9 mouse cellular contexts compared by ENCODE assay signal in the genomic region with DNA sequence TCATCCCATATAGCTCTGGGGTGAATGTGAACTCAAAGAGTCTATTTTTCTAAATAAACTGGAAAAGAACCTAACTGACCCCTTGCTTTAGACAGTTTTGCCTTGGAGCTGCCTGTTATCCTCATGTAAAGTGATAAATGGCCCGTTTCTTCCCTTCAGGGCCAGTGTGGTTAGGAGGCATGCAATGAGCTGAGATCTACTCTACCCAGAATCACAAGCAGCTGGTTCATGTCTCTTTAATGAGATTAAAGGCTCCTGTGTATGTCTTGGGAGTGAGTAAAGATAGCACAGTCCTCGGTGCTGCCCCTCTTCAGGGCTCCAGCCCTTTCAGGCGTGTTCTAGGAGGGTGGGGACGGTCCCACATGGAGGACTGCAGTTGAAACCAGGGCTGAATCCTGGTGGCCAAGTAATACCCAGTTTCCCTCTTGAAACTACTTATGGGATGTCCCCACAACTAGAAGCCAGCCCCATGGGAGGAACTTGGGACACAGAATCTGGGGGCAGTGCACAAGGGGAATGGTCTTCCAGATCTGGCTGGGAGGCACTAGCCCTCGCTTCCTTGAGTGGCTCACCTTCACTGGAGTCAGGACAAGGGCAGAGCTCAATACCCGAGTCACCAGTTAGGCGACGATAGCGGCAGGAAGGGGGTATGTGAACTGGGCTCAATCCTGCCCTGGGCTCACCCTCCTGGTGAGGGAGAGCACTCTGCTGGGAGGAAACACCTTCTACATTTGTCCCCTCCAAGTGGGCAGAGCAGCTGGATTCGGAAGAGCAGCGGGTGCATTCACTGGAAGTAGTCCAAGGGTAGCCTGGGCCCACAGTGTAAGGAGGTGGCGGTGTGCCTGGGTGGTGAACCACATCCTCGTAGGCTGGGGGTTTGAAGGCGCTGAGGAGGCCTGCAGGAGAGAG. TPM values are rescaled to one million over a fixed set of nuclear protein-coding genes. Genes with fewer than 3 reads are reported as not detected.
DNase-seq lines count a peak whose midpoint lies in the region; ATAC-seq lines count a peak whose summit lies in the region.
"Had no signal": no experiment of that assay in that cellular context is flagged by ENCODE, and none has a peak within 500 bp of the region (broad histone marks: within the 10 kb centered on the region; RNA-seq: fewer than 3 reads in every experiment).

No protein-coding gene starts in this region.

- no peaks in the 10 kb centered on the region for H3K27me3 ChIP-seq in erythroblast, embryonic 14.5 days (ENCODE audit: control insufficient read depth)
- no peaks in the 10 kb centered on the region for H3K27me3 ChIP-seq in lung, embryonic 15.5 days
- H3K27me3 ChIP-seq in forebrain, embryonic 13.5 days = no peaks in the 10 kb centered on the region
- H3K27me3 ChIP-seq in midbrain, embryonic 16.5 days (ENCODE audit: control insufficient read depth, insufficient read depth, low read depth, low read length) = no peaks in the 10 kb centered on the region

- H3K4me2 ChIP-seq in lung, embryonic 15.5 days = peak overlapping the region; percentile 97
- H3K4me2 ChIP-seq in forebrain, embryonic 13.5 days = peak overlapping the region; percentile 96
- H3K4me2 ChIP-seq in midbrain, embryonic 16.5 days (ENCODE audit: low read length) = peak overlapping the region; percentile 84; the same call in 1 of the 2 replicates

- no peak for DNase-seq in lung, postnatal 36 days
- DNase-seq in spleen, postnatal 36 days (ENCODE audit: low spot score in 2 of 2) = no peak
- no peak for DNase-seq in left cerebral cortex, adult 8-10 months (ENCODE audit: low spot score in 2 of 2)
- DNase-seq: lung, postnatal 10 days had no signal

- peaks cover 55% of the 10 kb centered on the region for H3K36me3 ChIP-seq in erythroblast, embryonic 14.5 days (ENCODE audit: control insufficient read depth)
- H3K36me3 ChIP-seq in lung, embryonic 15.5 days = peaks cover 26% of the 10 kb centered on the region
- peaks cover 32% of the 10 kb centered on the region for H3K36me3 ChIP-seq in forebrain, embryonic 13.5 days (ENCODE audit: poor library complexity, severe bottlenecking)
- peaks cover 15% of the 10 kb centered on the region for H3K36me3 ChIP-seq in midbrain, embryonic 16.5 days (ENCODE audit: control insufficient read depth, insufficient read depth, low read length)

- 69% methylated on average over 14 of the region's 14 CpGs for WGBS in lung, embryonic 15.5 days
- WGBS in forebrain, embryonic 13.5 days = 84% methylated on average over 14 of the region's 14 CpGs
- WGBS in midbrain, embryonic 16.5 days = 84% methylated on average over 14 of the region's 14 CpGs

- peak overlapping the region; percentile 86 for H3K4me3 ChIP-seq in erythroblast, embryonic 14.5 days (replicated peaks)
- no peak overlapping the region for H3K4me3 ChIP-seq in lung, embryonic 15.5 days
- peak overlapping the region; percentile 79 for H3K4me3 ChIP-seq in forebrain, embryonic 13.5 days
- H3K4me3 ChIP-seq in midbrain, embryonic 16.5 days (ENCODE audit: low read depth, low read length) = no peak overlapping the region

- H3K9me3 ChIP-seq in erythroblast, embryonic 14.5 days (ENCODE audit: control insufficient read depth, low read length) = no peaks in the 10 kb centered on the region
- H3K9me3 ChIP-seq in lung, embryonic 15.5 days = no peaks in the 10 kb centered on the region
- H3K9me3 ChIP-seq in forebrain, embryonic 13.5 days (replicated peaks) = no peaks in the 10 kb centered on the region
- H3K9me3 ChIP-seq in midbrain, embryonic 16.5 days (replicated peaks; ENCODE audit: control insufficient read depth, low read length, poor library complexity, severe bottlenecking) = no peaks in the 10 kb centered on the region

- peaks cover 93% of the 10 kb centered on the region for H3K4me1 ChIP-seq in erythroblast, embryonic 14.5 days (ENCODE audit: control insufficient read depth)
- peaks cover 55% of the 10 kb centered on the region for H3K4me1 ChIP-seq in lung, embryonic 15.5 days
- H3K4me1 ChIP-seq in forebrain, embryonic 13.5 days = peaks cover 80% of the 10 kb centered on the region
- peaks cover 45% of the 10 kb centered on the region for H3K4me1 ChIP-seq in midbrain, embryonic 16.5 days (ENCODE audit: control insufficient read depth, insufficient read depth, low read length)

- ATAC-seq in erythroblast, adult 5-6 weeks (replicated peaks; ENCODE audit: low FRiP score, poor library complexity, severe bottlenecking) = no peak
- no peak for ATAC-seq in lung, embryonic 15.5 days (ENCODE audit: borderline replicate concordance, extremely low read depth, low FRiP score, low TSS enrichment)
- ATAC-seq in forebrain, embryonic 13.5 days = no peak
- ATAC-seq in midbrain, embryonic 16.5 days = no peak

- H3K9ac ChIP-seq in lung, embryonic 15.5 days = no peak overlapping the region
- peak overlapping the region; percentile 95; the same call in 1 of the 2 replicates for H3K9ac ChIP-seq in forebrain, embryonic 13.5 days
- H3K9ac ChIP-seq in midbrain, embryonic 16.5 days (ENCODE audit: low read depth, low read length) = peak overlapping the region; percentile 7; the same call in 1 of the 2 replicates

- no peak overlapping the region for H3K27ac ChIP-seq in lung, embryonic 15.5 days
- H3K27ac ChIP-seq in forebrain, embryonic 13.5 days = peak overlapping the region; percentile 25; the same call in 1 of the 2 replicates
- no peak overlapping the region for H3K27ac ChIP-seq in midbrain, embryonic 16.5 days (ENCODE audit: low read length)

RNA-seq across cellular contexts. Expression of a gene that starts 2.3 kb away (rescaled TPM):
- 16.2 and 18.3 TPM in 2 replicates for polyA plus RNA-seq in erythroblast, embryonic 14.5 days (2012)
- 7.1 and 18.8 TPM in 2 replicates for total RNA-seq in erythroblast, adult 5-6 weeks (2015; ENCODE audit: low replicate concordance)
- 18.3 and 42.2 TPM in 2 replicates for total RNA-seq in erythroblast, adult 5-6 weeks (2017; ENCODE audit: low replicate concordance)
- 119 and 120 TPM in 2 replicates for polyA plus RNA-seq in lung, embryonic 15.5 days (2015; fragmentation: Nextera tagmentation; extraction: Ambion mirVana)
- polyA plus RNA-seq in forebrain, embryonic 13.5 days (2015; fragmentation: Nextera tagmentation; extraction: Ambion mirVana) = 239 and 249 TPM in 2 replicates
- 148 and 163 TPM in 2 replicates for polyA plus RNA-seq in midbrain, embryonic 16.5 days (2015; fragmentation: Nextera tagmentation; extraction: Ambion mirVana)
- 10 to 100 TPM; 36.5 to 47.4 (median 39.6) TPM for total RNA-seq in left cerebral cortex, adult 8-10 months (2022)

RNA-seq across cellular contexts. Expression of a gene that starts 3.8 kb away (rescaled TPM):
- 3.9 and 4.2 TPM in 2 replicates for polyA plus RNA-seq in erythroblast, embryonic 14.5 days (2012)
- total RNA-seq in erythroblast, adult 5-6 weeks (2015; ENCODE audit: low replicate concordance) = 5.8 and 11.3 TPM in 2 replicates
- total RNA-seq in erythroblast, adult 5-6 weeks (2017; ENCODE audit: low replicate concordance) = 13.8 and 18.5 TPM in 2 replicates
- 54.5 and 54.8 TPM in 2 replicates for polyA plus RNA-seq in lung, embryonic 15.5 days (2015; fragmentation: Nextera tagmentation; extraction: Ambion mirVana)
- 13.5 and 19.2 TPM in 2 replicates for polyA plus RNA-seq in forebrain, embryonic 13.5 days (2015; fragmentation: Nextera tagmentation; extraction: Ambion mirVana)
- 20.9 and 21.6 TPM in 2 replicates for polyA plus RNA-seq in midbrain, embryonic 16.5 days (2015; fragmentation: Nextera tagmentation; extraction: Ambion mirVana)
- 10 to 100 TPM; 27.4 to 32.3 (median 31.3) TPM for total RNA-seq in left cerebral cortex, adult 8-10 months (2022)

RNA-seq across cellular contexts. Expression of a gene that starts 6.2 kb away (rescaled TPM):
- 26.4 TPM in 2 replicates for polyA plus RNA-seq in erythroblast, embryonic 14.5 days (2012)
- total RNA-seq in erythroblast, adult 5-6 weeks (2015; ENCODE audit: low replicate concordance) = 0.77 and 5.2 TPM in 2 replicates
- total RNA-seq in erythroblast, adult 5-6 weeks (2017; ENCODE audit: low replicate concordance) = 19.2 and 25.0 TPM in 2 replicates
- 13.5 and 15.2 TPM in 2 replicates for polyA plus RNA-seq in lung, embryonic 15.5 days (2015; fragmentation: Nextera tagmentation; extraction: Ambion mirVana)
- 13.2 and 13.3 TPM in 2 replicates for polyA plus RNA-seq in forebrain, embryonic 13.5 days (2015; fragmentation: Nextera tagmentation; extraction: Ambion mirVana)
- 13.3 and 14.5 TPM in 2 replicates for polyA plus RNA-seq in midbrain, embryonic 16.5 days (2015; fragmentation: Nextera tagmentation; extraction: Ambion mirVana)
- 10 to 100 TPM; 22.0 to 26.8 (median 25.4) TPM for total RNA-seq in left cerebral cortex, adult 8-10 months (2022)

RNA-seq across cellular contexts. Expression of a gene that starts 10.2 kb away (rescaled TPM):
- 12.3 and 12.8 TPM in 2 replicates for polyA plus RNA-seq in erythroblast, embryonic 14.5 days (2012)
- 21.7 and 33.9 TPM in 2 replicates for total RNA-seq in erythroblast, adult 5-6 weeks (2015; ENCODE audit: low replicate concordance)
- 6.6 and 14.8 TPM in 2 replicates for total RNA-seq in erythroblast, adult 5-6 weeks (2017; ENCODE audit: low replicate concordance)
- 128 and 145 TPM in 2 replicates for polyA plus RNA-seq in lung, embryonic 15.5 days (2015; fragmentation: Nextera tagmentation; extraction: Ambion mirVana)
- 141 and 151 TPM in 2 replicates for polyA plus RNA-seq in forebrain, embryonic 13.5 days (2015; fragmentation: Nextera tagmentation; extraction: Ambion mirVana)
- 113 and 115 TPM in 2 replicates for polyA plus RNA-seq in midbrain, embryonic 16.5 days (2015; fragmentation: Nextera tagmentation; extraction: Ambion mirVana)
- total RNA-seq in left cerebral cortex, adult 8-10 months (2022) = 10 to 100 TPM; 51.1 to 63.3 (median 54.2) TPM

RNA-seq across cellular contexts. Expression of a gene that starts 16.2 kb away (rescaled TPM):
- 0.26 and 0.39 TPM in 2 replicates for polyA plus RNA-seq in erythroblast, embryonic 14.5 days (2012)
- total RNA-seq in erythroblast, adult 5-6 weeks (2015; ENCODE audit: low replicate concordance) = 0.63 TPM in 1 of 2 replicates, not detected in the other
- not detected in 2 replicates for total RNA-seq in erythroblast, adult 5-6 weeks (2017; ENCODE audit: low replicate concordance)
- 35.3 and 39.9 TPM in 2 replicates for polyA plus RNA-seq in lung, embryonic 15.5 days (2015; fragmentation: Nextera tagmentation; extraction: Ambion mirVana)
- polyA plus RNA-seq in forebrain, embryonic 13.5 days (2015; fragmentation: Nextera tagmentation; extraction: Ambion mirVana) = 10.4 and 10.5 TPM in 2 replicates
- 10.7 TPM in 2 replicates for polyA plus RNA-seq in midbrain, embryonic 16.5 days (2015; fragmentation: Nextera tagmentation; extraction: Ambion mirVana)
- total RNA-seq in left cerebral cortex, adult 8-10 months (2022) = 100 to 1,000 TPM in 1 of 4 experiments, 10 to 100 TPM in 3; 91.4 to 114 (median 92.8) TPM

Comparison
In these comparisons a context has a peak if more than half of its experiments do, and no peak if none do; other contexts are left out.
1. H3K4me3 ChIP-seq: peak in erythroblast, embryonic 14.5 days (single experiment) and forebrain, embryonic 13.5 days (single experiment); none in lung, embryonic 15.5 days (single experiment) and midbrain, embryonic 16.5 days (single experiment).
2. Peak in every context shown above with its lines, with median percentiles within 50 percentile points of each other: H3K4me2 ChIP-seq.